Mouse (Mus musculus) megakaryocyte, embryonic 14.5 days (primary cell): ENCODE measurements around the gene Rad51b.

Experiments
- FLI1 ChIP-seq: IDR thresholded peaks from 2 replicates; pipeline ENCODE4 v1.6.1; 2012; ENCODE audit warnings: low read length, inconsistent platforms, mixed read lengths
- GATA1 ChIP-seq: IDR thresholded peaks from 3 replicates; pipeline ENCODE4 v1.6.1; 2012; ENCODE audit warnings: mixed read lengths, low read length, inconsistent platforms, borderline replicate concordance

DNA sequence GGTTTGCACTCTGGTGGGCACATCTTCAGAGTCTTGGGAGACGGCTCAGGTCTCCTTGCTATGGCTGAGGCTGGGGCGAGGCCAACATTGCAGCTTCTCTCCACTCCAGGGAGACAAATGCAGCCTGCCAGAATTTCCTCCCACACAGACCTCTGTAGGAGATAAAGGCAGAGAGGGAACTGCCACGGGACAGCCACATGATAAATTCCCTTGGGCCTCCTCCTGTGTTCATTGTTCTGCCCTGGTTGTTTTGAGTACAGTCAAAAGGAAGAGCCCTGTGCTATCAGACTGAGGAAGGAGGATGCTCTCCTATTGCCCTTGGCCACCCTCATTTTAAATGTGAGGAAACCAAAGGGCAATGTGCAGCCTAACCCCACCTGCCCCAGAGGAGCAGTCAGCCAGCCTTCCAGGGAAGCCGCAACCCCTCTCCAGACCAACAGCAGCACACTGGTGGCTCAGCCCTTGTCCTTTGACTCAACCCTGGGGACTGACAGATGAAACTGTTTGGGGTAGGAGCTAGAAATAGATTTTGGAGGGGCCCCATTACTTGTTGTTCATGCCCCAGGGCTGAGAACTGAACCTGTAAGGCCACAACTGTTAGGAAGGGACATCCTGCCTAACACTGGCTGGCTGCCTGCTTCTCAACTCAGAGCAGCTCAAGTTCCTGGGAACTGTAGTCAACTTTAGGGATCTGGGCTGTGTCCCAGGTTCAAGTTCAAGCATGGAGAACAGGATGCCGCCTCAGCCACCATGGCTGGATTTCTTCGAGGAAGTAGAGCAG is 541.3 kb downstream of the Rad51b start:
- TF ChIP-seq GATA1: no peak
- TF ChIP-seq FLI1: no peak
